Mouse (Mus musculus) testis, adult 2 months (tissue): ENCODE data around the gene Gm48552.

ENCODE experiments used
- CTCF ChIP-seq: fragments of 200-500 bp; IDR thresholded peaks from 2 replicates; pipeline ENCODE4 v1.5.1; 2012; ENCODE audit warnings: low read depth, mild to moderate bottlenecking, inconsistent platforms, low read length, moderate library complexity; ENCODE audit not compliant: control insufficient read depth, insufficient read depth, insufficient replicate concordance
- POLR2A ChIP-seq: fragments of 200-500 bp; IDR thresholded peaks from 2 replicates; pipeline ENCODE4 v1.6.1; 2012; ENCODE audit warnings: low read depth, mild to moderate bottlenecking, inconsistent platforms, low read length, moderate library complexity; ENCODE audit not compliant: control insufficient read depth

DNA sequence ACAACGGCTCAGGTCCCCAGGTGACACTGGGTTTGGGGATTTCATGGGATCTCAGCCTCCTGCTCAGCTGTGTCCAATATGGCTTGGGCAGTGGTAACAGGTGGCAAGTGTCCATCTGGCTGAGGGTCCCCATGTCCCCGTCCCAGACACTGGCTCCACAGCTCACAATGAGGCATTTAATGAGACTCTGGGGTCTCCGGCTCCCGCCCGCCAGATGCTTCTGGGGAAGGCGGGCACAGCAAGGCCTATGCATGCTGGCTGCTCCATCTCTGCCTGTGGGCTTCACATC is 21.7 kb upstream of the Gm48552 start:
- TF ChIP-seq CTCF: no peak
- TF ChIP-seq POLR2A: no peak
